Mouse (Mus musculus) lung, postnatal 0 days (tissue): Measurements from ENCODE around the gene Ilvbl. TPM values are rescaled to one million over a fixed set of nuclear protein-coding genes. Genes with fewer than 3 reads are reported as not detected.

Experiments used
- ATAC-seq: fragments of 200-750 bp; cut with Nextera tagmentation; 2 replicates; pipeline ENCODE4 v1.8.0; 2017; ENCODE audit warnings: moderate library complexity
- DNase-seq: peaks from one replicate; pipeline ENCODE4 v3.0.0-alpha.2; 2016; ENCODE audit warnings: low spot score
- H3K27ac ChIP-seq: fragments of 300-500 bp; sonication (generic); 2 replicates; pipeline ENCODE4 v1.5.1; 2014; ENCODE audit warnings: antibody characterized with exemption, mild to moderate bottlenecking, low read length, mixed read lengths
- H3K27me3 ChIP-seq: fragments of 300-500 bp; sonication (generic); replicated peaks from 2 replicates; pipeline ENCODE4 v1.6.1; 2014; ENCODE audit warnings: low read length, mixed read lengths; ENCODE audit not compliant: insufficient read depth
- H3K36me3 ChIP-seq: fragments of 300-500 bp; sonication (generic); 2 replicates; pipeline ENCODE4 v1.6.1; 2014; ENCODE audit warnings: low read length, mixed read lengths; ENCODE audit not compliant: insufficient read depth
- H3K4me1 ChIP-seq: fragments of 300-500 bp; sonication (generic); 2 replicates; pipeline ENCODE4 v1.6.1; 2014; ENCODE audit warnings: antibody characterized with exemption, low read depth, low read length, mixed read lengths; ENCODE audit not compliant: insufficient read depth
- H3K4me2 ChIP-seq: fragments of 300-500 bp; sonication (generic); replicated peaks from 2 replicates; pipeline ENCODE4 v1.6.1; 2014; ENCODE audit warnings: low read depth, mild to moderate bottlenecking, low read length, moderate library complexity, mixed read lengths
- H3K4me3 ChIP-seq: fragments of 300-500 bp; sonication (generic); 2 replicates; pipeline ENCODE4 v1.5.1; 2014; ENCODE audit warnings: low read depth, low read length
- H3K9ac ChIP-seq: fragments of 300-500 bp; sonication (generic); replicated peaks from 2 replicates; pipeline ENCODE4 v1.6.1; 2014; ENCODE audit warnings: low read depth, mild to moderate bottlenecking
- H3K9me3 ChIP-seq: fragments of 300-500 bp; sonication (generic); 2 replicates; pipeline ENCODE4 v1.6.1; 2016; ENCODE audit warnings: low read length, mixed read lengths
- CTCF ChIP-seq: IDR thresholded peaks from 2 replicates; pipeline ENCODE4 v1.5.1; 2016; ENCODE audit warnings: antibody characterized with exemption, mild to moderate bottlenecking
- EP300 ChIP-seq: IDR thresholded peaks from 2 replicates; pipeline ENCODE4 v1.6.1; 2016; ENCODE audit warnings: antibody characterized with exemption, mild to moderate bottlenecking, control low read depth
- WGBS: fragments of 180-500 bp; shearing (Covaris S2); extraction: QIAGEN DNeasy Blood & Tissue Kit; methylation state at CpG from one replicate; pipeline ENCODE4 v1.1.7; 2014; 5-methylcytosine and 5-hydroxymethylcytosine counted together
- polyA plus RNA-seq: library from polyadenylated mRNA; unstranded; fragments of >200 nt; fragmentation: Nextera tagmentation; extraction: Ambion mirVana; gene quantifications from 2 replicates; pipeline ENCODE4 v1.2.1, GENCODE M21; 2015

Ilvbl gene
- polyA plus RNA-seq, 1 experiment from 2014 or later: 45.0 TPM

- Histone ChIP-seq H3K4me1 (0 out of 2 replicates have a peak, but pooled peaks cover 9% of the 10 kb centered on the region), H3K27me3 (no peaks in the 10 kb centered on the region), H3K9me3 (no peaks in the 10 kb centered on the region), H3K36me3 (peaks cover 43% of the 10 kb centered on the region), H3K4me2 (no peak overlapping the region), H3K4me3 (no peak overlapping the region), H3K27ac (no peak overlapping the region), H3K9ac (no peak overlapping the region)
- TF ChIP-seq EP300: no peak
- TF ChIP-seq CTCF: no peak
- ATAC-seq (no peak), DNase-seq (no peak)
- 83% methylated on average over 22 of the region's 22 CpGs for WGBS
These were observed 11.5 kb downstream of the Ilvbl start for GRCm38 (mm10) chr10:78585606-78586005.

- H3K4me1 ChIP-seq: 0 out of 2 replicates have a peak, but pooled peaks cover 11% of the 10 kb centered on the region
- H3K9ac ChIP-seq: no peak overlapping the region
- H3K36me3 ChIP-seq: peaks cover 43% of the 10 kb centered on the region
- H3K9me3 ChIP-seq: no peaks in the 10 kb centered on the region
- no peak for DNase-seq
- TF ChIP-seq CTCF: no peak
- TF ChIP-seq EP300: no peak
- WGBS: 95% methylated on average over 13 of the region's 13 CpGs
- ATAC-seq: no peak
- no peak overlapping the region for H3K4me3 ChIP-seq
- H3K4me2 ChIP-seq: no peak overlapping the region
- H3K27me3 ChIP-seq: no peaks in the 10 kb centered on the region
- H3K27ac ChIP-seq: no peak overlapping the region
These were observed 11.9 kb downstream of the Ilvbl start for GRCm38 (mm10) chr10:78586026-78586425.

DNA sequence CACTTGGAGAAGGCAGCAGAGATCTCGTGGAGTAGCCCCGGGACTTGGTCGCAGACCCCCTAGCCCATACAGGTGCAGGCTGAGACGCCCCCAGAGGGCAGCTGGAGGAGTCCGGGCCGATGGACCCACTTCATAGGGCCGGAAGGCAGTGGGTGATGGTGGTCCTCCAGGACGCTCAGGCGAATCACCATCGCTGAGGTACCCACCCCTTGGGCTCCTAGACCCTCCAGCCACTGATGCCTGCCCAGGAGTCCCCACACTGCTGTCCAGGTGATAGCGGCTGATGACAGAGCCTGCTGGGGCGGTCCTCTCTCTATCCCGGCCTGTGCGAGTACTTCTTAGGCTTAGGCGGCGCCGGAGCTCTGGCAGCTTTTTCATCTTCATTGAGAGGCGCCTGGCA is 15.1 kb downstream of the Ilvbl start:
- Histone ChIP-seq H3K27ac (no peak overlapping the region), H3K9ac (no peak overlapping the region), H3K4me3 (no peak overlapping the region), H3K4me1 (0 out of 2 replicates have a peak, but pooled peaks cover 11% of the 10 kb centered on the region), H3K9me3 (no peaks in the 10 kb centered on the region), H3K36me3 (peaks cover 39% of the 10 kb centered on the region), H3K27me3 (no peaks in the 10 kb centered on the region), H3K4me2 (no peak overlapping the region)
- whole genome bisulfite sequencing: 95% methylated on average over 18 of the region's 18 CpGs
- DNase-seq (no peak), ATAC-seq (no peak)
- TF ChIP-seq EP300 (no peak), CTCF (no peak)

- Histone ChIP-seq H3K27ac (0 out of 2 replicates have a peak overlapping the region, but pooled peaks have one; percentile 92), H3K9ac (no peak overlapping the region), H3K9me3 (no peaks in the 10 kb centered on the region), H3K4me3 (no peak overlapping the region), H3K36me3 (peaks cover 36% of the 10 kb centered on the region), H3K4me1 (0 out of 2 replicates have a peak, but pooled peaks cover 11% of the 10 kb centered on the region), H3K4me2 (peak overlapping the region; percentile 78; the same call in 1 of the 2 replicates), H3K27me3 (no peaks in the 10 kb centered on the region)
- no peak for DNase-seq
- 92% methylated on average over 8 of the region's 8 CpGs for WGBS
- no peak for TF ChIP-seq EP300
- no peak for TF ChIP-seq CTCF
- no peak for ATAC-seq
These were observed 15.8 kb downstream of the Ilvbl start for GRCm38 (mm10) chr10:78589901-78590300.

DNA sequence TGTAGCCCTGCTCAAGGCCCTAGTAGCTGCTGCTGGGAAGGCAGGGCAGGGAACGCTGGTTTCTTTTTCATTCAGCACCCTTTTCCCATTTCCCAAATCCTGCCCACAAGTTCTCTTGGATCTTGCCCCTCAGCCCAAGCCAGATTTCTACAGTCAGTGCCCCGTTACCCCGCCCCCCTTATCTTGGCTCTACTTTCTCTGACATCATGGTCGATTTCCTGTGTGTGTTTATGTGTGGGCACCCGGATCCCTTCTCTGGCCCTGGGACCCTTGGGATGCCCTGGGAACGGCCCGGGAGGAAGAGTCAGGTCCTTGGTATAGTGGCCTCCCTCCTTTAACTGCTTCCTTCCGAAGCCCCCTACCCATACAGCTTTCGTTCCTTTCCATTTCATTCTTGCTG is 16.6 kb downstream of the Ilvbl start:
- WGBS: 13% methylated on average over 9 of the region's 9 CpGs
- H3K27ac ChIP-seq: peak overlapping the region; percentile 92
- no peaks in the 10 kb centered on the region for H3K27me3 ChIP-seq
- DNase-seq: peak; percentile 72
- ATAC-seq: peak; percentile 72
- H3K4me3 ChIP-seq: peak overlapping the region; percentile 84
- H3K36me3 ChIP-seq: peaks cover 29% of the 10 kb centered on the region
- no peaks in the 10 kb centered on the region for H3K9me3 ChIP-seq
- TF ChIP-seq EP300 (0 out of 2 replicates have a peak, but pooled peaks have one; percentile 4), CTCF (no peak)
- H3K9ac ChIP-seq: peak overlapping the region; percentile 91
- H3K4me2 ChIP-seq: peak overlapping the region; percentile 78
- H3K4me1 ChIP-seq: 0 out of 2 replicates have a peak, but pooled peaks cover 11% of the 10 kb centered on the region

- peaks cover 22% of the 10 kb centered on the region for H3K36me3 ChIP-seq
- H3K27me3 ChIP-seq: no peaks in the 10 kb centered on the region
- WGBS: 5% methylated on average over 40 of the region's 54 CpGs
- no peaks in the 10 kb centered on the region for H3K9me3 ChIP-seq
- H3K4me3 ChIP-seq: peak within 1 kb of the TSS; percentile 84
- H3K4me2 ChIP-seq: peak within 1 kb of the TSS; percentile 78
- H3K9ac ChIP-seq: peak within 1 kb of the TSS; percentile 91
- peak within 1 kb of the TSS; percentile 92 for H3K27ac ChIP-seq
- TF ChIP-seq CTCF (peak; percentile 31), EP300 (no peak)
- DNase-seq: peak; percentile 85
- H3K4me1 ChIP-seq: 0 out of 2 replicates have a peak, but pooled peaks cover 11% of the 10 kb centered on the region
- ATAC-seq: peak; percentile 89
These were observed 17.5 kb downstream of the Ilvbl start, which contains the start of gene Syde1 for GRCm38 (mm10) chr10:78591406-78592328. TSS of gene Syde1 (minus strand) at chr10:78591964.
